Mouse (Mus musculus) stomach, embryonic 16.5 days (tissue): ENCODE data around the gene Nfkbil1. TPM values are rescaled to one million over a fixed set of nuclear protein-coding genes. Genes with fewer than 3 reads are reported as not detected.
"Not testable (repeated sequence)": the region's sequence is repeated elsewhere in the genome, so short reads cannot be mapped to it uniquely, and the experiment has no call there.

Experiments
- ATAC-seq: fragments of 200-750 bp; cut with Nextera tagmentation; 2 replicates; pipeline ENCODE4 v1.8.0; 2017; ENCODE audit warnings: moderate number of reproducible peaks, moderate TSS enrichment; ENCODE audit not compliant: insufficient read depth, low FRiP score
- H3K27ac ChIP-seq: fragments of 300-500 bp; sonication (generic); 2 replicates; pipeline ENCODE4 v1.5.1; 2014; ENCODE audit warnings: low read length
- H3K27me3 ChIP-seq: fragments of 300-500 bp; sonication (generic); 2 replicates; pipeline ENCODE4 v1.6.1; 2014; ENCODE audit warnings: low read length, control low read depth, mixed read lengths; ENCODE audit not compliant: control insufficient read depth, insufficient read depth
- H3K36me3 ChIP-seq: fragments of 300-500 bp; sonication (generic); 2 replicates; pipeline ENCODE4 v1.6.1; 2014; ENCODE audit warnings: low read length; ENCODE audit not compliant: control insufficient read depth, insufficient read depth
- H3K4me1 ChIP-seq: fragments of 300-500 bp; sonication (generic); 2 replicates; pipeline ENCODE4 v1.6.1; 2014; ENCODE audit warnings: low read length, control low read depth, mixed read lengths; ENCODE audit not compliant: control insufficient read depth, insufficient read depth
- H3K4me2 ChIP-seq: fragments of 300-500 bp; sonication (generic); 2 replicates; pipeline ENCODE4 v1.6.1; 2014; ENCODE audit warnings: low read depth, low read length, mixed read lengths
- H3K4me3 ChIP-seq: fragments of 300-500 bp; sonication (generic); replicated peaks from 2 replicates; pipeline ENCODE4 v1.5.1; 2014; ENCODE audit warnings: mild to moderate bottlenecking, low read length
- H3K9ac ChIP-seq: fragments of 300-500 bp; sonication (generic); 2 replicates; pipeline ENCODE4 v1.6.1; 2014; ENCODE audit warnings: low read length
- H3K9me3 ChIP-seq: fragments of 300-500 bp; sonication (generic); replicated peaks from 2 replicates; pipeline ENCODE4 v1.6.1; 2016; ENCODE audit warnings: low read length, control low read depth; ENCODE audit not compliant: control insufficient read depth
- WGBS: fragments of 180-500 bp; shearing (Covaris S2); extraction: QIAGEN DNeasy Blood & Tissue Kit; methylation state at CpG from one replicate; pipeline ENCODE4 v1.1.7; 2014; 5-methylcytosine and 5-hydroxymethylcytosine counted together
- polyA plus RNA-seq: library from polyadenylated mRNA; unstranded; fragments of >200 nt; fragmentation: Nextera tagmentation; extraction: Ambion mirVana; gene quantifications from 2 replicates; pipeline ENCODE4 v1.2.1, GENCODE M21; 2015

Gene Nfkbil1
- polyA plus RNA-seq, 1 experiment from 2014 or later: 8.8 TPM

DNA sequence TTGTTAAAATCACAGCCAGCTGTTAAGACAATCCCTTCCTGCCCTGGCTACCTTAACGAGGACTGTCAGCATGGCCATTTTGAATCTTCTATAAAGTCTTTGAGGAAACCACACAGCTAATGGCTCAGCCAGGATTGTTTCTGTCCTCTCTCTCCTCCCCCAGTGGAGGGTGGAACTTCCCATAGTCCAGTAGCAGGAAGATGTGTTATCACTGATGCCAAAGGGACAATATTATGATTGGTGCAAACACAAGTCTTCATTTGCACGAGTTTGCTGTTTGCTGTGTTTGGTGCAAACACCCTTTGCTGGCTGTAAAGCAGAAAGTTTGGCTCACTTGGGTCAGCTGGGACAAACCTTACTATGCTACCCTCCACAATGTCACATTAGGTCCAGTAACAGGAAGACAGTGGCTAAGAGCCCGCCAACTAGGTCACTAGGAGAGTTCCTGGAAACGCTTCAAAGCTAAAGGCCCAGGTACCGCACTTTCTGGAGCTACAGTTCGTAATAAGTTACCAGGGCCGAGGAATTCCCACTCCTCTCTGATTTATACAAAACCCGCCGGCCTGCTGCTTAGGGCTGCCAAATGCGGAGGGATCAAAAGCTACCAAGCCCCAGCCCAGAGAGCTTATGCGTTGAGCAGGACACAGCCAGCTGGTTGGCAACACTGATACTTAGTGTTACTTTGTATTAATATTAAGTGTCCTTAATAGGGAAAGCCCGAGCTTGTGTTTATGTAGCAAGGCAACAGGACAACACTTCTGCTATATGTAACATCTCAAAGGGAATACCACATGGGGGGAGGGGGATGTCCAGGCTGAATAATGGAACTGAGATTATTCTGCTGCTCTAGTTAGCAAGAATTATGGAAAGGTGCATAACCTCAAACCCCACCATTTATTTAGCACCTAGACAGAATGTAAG lies 5.1 kb upstream of the Nfkbil1 start:
- peaks cover 37% of the 10 kb centered on the region for H3K4me1 ChIP-seq
- H3K36me3 ChIP-seq: peaks cover 4% of the 10 kb centered on the region
- H3K4me2 ChIP-seq: peak overlapping the region; percentile 68
- no peaks in the 10 kb centered on the region for H3K27me3 ChIP-seq
- peak overlapping the region; percentile 99 for H3K27ac ChIP-seq
- peak overlapping the region; percentile 95 for H3K9ac ChIP-seq
- WGBS: 24% methylated on average over 12 of the region's 12 CpGs
- H3K4me3 ChIP-seq: peak overlapping the region; percentile 77
- H3K9me3 ChIP-seq: no peaks in the 10 kb centered on the region
- no peak for ATAC-seq

DNA sequence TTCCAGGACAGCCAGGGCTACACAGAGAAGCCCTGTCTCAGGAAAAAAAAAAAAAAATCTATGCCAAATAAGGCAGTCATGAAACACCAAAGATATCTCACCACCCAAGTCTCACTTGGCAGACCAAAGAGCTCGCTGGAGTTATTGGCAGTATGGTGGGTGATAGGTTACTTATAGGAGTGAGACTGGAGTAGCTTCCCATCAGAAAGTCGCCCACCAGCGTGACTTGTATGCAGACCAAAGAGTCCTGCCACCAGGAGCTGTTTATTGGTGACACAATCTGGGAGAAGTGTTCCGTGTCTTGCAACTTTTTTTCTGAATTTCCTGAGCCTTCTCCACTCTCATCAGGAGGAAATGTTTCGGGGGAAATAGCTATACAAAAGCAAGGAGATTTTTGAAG lies 4.1 kb upstream of the Nfkbil1 start:
- 77% methylated on average over 5 of the region's 5 CpGs for WGBS
- Histone ChIP-seq H3K27ac (no peak overlapping the region), H3K9ac (no peak overlapping the region), H3K27me3 (no peaks in the 10 kb centered on the region), H3K4me1 (peaks cover 28% of the 10 kb centered on the region), H3K9me3 (no peaks in the 10 kb centered on the region), H3K4me2 (no peak overlapping the region), H3K4me3 (no peak overlapping the region), H3K36me3 (peaks cover 4% of the 10 kb centered on the region)
- ATAC-seq: no peak

DNA sequence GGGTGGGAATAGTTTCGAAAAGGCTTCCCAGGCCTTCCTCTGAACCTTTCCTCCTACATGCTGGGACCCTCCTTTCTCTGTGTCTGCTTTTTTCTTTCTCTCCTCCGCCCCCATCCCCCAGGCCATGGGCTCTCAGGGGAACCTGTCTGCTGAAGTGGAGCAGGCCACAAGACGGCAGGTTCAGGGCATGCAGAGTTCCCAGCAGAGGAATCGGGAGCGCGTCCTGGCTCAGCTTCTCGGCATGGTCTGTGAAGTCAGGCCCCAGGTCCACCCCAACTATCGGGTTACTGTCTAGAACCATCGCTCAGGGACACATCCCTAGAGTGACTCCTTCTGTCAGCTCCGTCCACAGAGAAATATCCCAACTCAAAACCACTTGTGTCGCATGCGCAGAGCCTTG lies 1.9 kb upstream of the Nfkbil1 start:
- no peak for ATAC-seq
- H3K4me3 ChIP-seq: no peak overlapping the region
- peaks cover 34% of the 10 kb centered on the region for H3K4me1 ChIP-seq
- no peak overlapping the region for H3K9ac ChIP-seq
- no peak overlapping the region for H3K27ac ChIP-seq
- 87% methylated on average over 12 of the region's 12 CpGs for WGBS
- H3K27me3 ChIP-seq: no peaks in the 10 kb centered on the region
- H3K9me3 ChIP-seq: no peaks in the 10 kb centered on the region
- H3K4me2 ChIP-seq: no peak overlapping the region
- no peaks in the 10 kb centered on the region for H3K36me3 ChIP-seq

DNA sequence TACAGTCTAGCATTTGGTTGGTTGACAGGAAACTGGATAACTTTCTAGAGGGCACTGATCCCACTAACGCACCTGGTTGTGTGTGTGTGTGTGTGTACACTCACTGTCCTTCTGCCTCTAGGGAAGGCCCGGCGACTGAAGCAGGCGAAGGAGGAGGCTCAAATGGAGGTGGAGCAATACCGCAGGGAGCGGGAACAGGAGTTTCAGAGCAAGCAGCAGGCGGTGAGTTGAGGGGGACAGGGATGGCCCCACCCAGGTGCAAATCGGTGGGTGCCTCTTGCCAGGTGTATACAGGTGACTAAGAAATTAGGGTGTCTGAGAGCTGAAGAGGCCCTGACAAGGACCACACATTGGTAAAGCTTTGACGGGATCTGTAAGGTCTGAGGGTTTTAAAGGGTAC lies 1.4 kb upstream of the Nfkbil1 start:
- no peak overlapping the region for H3K27ac ChIP-seq
- H3K9me3 ChIP-seq: no peaks in the 10 kb centered on the region
- peaks cover 39% of the 10 kb centered on the region for H3K4me1 ChIP-seq
- no peak overlapping the region for H3K4me2 ChIP-seq
- 77% methylated on average over 9 of the region's 9 CpGs for WGBS
- no peaks in the 10 kb centered on the region for H3K27me3 ChIP-seq
- H3K9ac ChIP-seq: no peak overlapping the region
- no peak overlapping the region for H3K4me3 ChIP-seq
- H3K36me3 ChIP-seq: no peaks in the 10 kb centered on the region
- no peak for ATAC-seq

DNA sequence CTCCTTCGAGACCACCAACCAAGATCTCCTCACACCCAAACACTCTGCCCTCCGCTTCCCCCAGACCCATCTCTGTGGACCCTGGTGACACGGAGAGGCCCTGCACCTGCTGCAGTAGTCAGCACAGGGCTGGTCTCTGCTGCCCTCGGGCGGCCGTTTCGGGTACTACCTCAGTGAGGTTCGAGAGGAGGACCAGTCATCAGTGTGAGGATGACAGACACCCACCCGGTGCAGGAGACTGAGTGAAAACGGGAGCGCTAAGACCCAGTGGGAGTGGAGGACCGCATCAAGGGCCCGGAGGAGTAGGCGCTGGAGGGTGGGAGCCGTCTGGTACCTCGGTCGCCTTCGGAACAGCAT lies 776 bp upstream of the Nfkbil1 start:
- H3K27me3 ChIP-seq: no peaks in the 10 kb centered on the region
- H3K4me3 ChIP-seq: peak overlapping the region; percentile 65
- no peaks in the 10 kb centered on the region for H3K9me3 ChIP-seq
- H3K4me2 ChIP-seq: peak overlapping the region; percentile 65
- peak overlapping the region; percentile 98 for H3K27ac ChIP-seq
- H3K9ac ChIP-seq: peak overlapping the region; percentile 91
- ATAC-seq: peak; percentile 61
- H3K4me1 ChIP-seq: peaks cover 39% of the 10 kb centered on the region
- WGBS: 1% methylated on average over 18 of the region's 18 CpGs
- H3K36me3 ChIP-seq: no peaks in the 10 kb centered on the region

DNA sequence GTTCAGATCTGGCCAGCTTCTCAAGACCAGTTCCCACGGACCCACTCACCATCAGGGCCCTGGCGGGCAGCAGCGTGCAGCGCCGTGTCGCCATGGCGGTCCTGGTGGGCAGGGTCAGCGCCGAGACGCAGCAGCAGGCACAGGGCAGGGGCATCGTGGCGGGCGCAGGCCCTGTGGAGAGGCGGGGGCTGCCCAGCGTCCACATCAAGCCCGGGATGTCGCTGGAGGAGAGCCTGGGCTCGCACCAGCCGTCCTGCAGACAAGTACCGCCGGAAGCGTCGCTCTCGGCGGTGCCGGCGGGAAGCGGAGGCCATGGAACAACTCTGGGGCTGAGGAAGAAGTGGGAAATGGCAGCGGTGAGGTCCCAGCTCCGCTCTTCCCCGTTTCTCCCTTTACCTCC lies 689 bp downstream of the Nfkbil1 start:
- no peak; the same call in 1 of the 2 replicates for ATAC-seq
- no peaks in the 10 kb centered on the region for H3K36me3 ChIP-seq
- H3K27ac ChIP-seq: peak overlapping the region; percentile 98
- H3K4me3 ChIP-seq: peak overlapping the region; percentile 65
- no peaks in the 10 kb centered on the region for H3K27me3 ChIP-seq
- H3K9me3 ChIP-seq: no peaks in the 10 kb centered on the region
- H3K4me1 ChIP-seq: peaks cover 29% of the 10 kb centered on the region
- WGBS: 3% methylated on average over 31 of the region's 31 CpGs
- peak overlapping the region; percentile 65 for H3K4me2 ChIP-seq
- H3K9ac ChIP-seq: peak overlapping the region; percentile 91

DNA sequence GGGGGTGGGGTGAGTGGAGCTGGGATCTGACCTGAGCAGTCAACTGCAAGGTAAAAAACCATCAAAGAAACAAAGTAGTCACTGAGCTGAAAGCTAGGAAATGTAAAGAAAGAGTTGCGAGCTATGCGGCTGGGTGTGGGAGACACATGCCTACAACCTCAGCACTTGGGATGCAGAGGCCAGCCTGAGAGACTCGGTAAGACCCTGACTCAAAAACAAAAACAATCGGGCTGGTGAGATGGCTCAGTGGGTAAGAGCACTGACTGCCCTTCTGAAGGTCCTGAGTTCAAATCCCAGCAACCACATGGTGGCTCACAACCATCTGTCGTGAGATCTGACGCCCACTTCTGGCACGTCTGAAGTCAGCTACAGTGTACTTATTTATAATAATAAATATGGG lies 1.5 kb downstream of the Nfkbil1 start:
- WGBS: 75% methylated on average over 7 of the region's 7 CpGs
- ATAC-seq, H3K27me3 ChIP-seq, H3K36me3 ChIP-seq, H3K9me3 ChIP-seq: not testable (repeated sequence)
- Histone ChIP-seq H3K27ac (peak overlapping the region; percentile 98), H3K4me1 (peaks cover 33% of the 10 kb centered on the region), H3K9ac (peak overlapping the region; percentile 48; the same call in 1 of the 2 replicates), H3K4me2 (peak overlapping the region; percentile 65), H3K4me3 (peak overlapping the region; percentile 65)

DNA sequence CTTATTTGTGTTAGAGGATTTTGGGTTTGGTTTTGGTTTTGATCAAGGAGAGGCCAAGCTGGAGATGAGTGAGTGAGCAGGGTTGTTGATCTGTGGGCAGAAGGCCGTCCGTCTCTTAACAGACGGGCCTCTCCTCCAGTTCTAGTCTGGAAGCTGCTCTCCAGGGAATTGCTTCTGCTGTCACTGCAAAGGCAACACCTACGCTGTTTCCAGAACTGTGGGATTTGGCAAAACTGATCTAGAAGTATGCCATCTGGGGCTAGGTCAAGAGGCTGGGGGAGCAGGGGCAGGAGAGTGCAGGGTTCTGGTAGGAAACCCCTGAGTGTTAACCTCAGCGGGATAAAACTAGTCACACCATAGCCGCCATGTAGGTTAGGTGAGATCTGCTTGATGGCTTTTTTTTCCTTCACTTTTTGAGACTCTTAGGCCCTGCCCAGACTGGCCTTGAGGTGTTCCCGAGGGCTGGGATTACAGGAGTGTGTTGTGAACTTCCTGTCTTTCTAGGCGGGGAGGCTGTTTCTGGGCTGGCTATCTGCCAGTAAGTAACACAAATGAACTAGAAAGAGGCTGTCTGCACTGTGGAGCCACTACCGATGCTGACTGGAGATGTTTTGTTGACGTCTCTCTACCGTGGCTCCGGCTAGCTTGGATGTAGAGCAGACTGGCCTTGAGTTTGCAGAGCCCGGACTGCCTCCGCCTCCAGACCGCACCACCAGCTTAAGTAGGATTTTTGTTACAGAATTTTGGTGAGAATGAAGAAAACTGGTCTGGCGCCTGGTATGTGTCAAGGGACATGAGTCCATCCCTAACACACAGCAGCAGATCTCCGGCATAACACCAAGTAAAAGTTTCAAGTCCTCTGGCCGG lies 2.2 kb downstream of the Nfkbil1 start, which contains the start of gene Atp6v1g2:
TSS of gene Atp6v1g2 (plus strand) at position 547 of the 867 bp plus-strand sequence.
- peak within 1 kb of the TSS; percentile 65 for H3K4me2 ChIP-seq
- ATAC-seq: peak; percentile 11
- peaks cover 33% of the 10 kb centered on the region for H3K4me1 ChIP-seq
- peaks cover 8% of the 10 kb centered on the region; the same call in 1 of the 2 replicates for H3K36me3 ChIP-seq
- H3K27me3 ChIP-seq: no peaks in the 10 kb centered on the region
- H3K4me3 ChIP-seq: peak within 1 kb of the TSS; percentile 65
- peak within 1 kb of the TSS; percentile 98 for H3K27ac ChIP-seq
- no peaks in the 10 kb centered on the region for H3K9me3 ChIP-seq
- H3K9ac ChIP-seq: peak within 1 kb of the TSS; percentile 91
- WGBS: 40% methylated on average over 18 of the region's 18 CpGs

DNA sequence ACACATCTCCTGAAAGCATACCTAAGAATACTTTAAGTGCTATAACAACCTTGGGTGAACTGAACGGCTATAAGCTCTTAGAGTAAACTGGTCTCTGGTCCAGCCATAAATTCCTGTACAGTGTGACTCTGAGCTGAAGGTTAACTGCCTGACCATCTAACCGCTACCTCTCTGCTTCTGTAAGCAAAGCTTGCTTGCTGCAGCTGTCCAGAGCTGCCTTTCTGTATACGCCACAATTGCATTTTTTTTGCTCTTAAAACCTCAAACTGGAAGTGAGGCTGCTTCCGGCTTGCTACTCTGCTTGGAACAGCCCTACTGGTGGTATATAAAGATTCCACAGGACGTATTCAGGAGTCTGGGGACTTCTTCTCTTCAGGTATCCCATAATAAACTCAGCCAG lies 2.9 kb downstream of the Nfkbil1 start:
- Histone ChIP-seq H3K27me3 (no peaks in the 10 kb centered on the region), H3K27ac (peak overlapping the region; percentile 98), H3K9me3 (no peaks in the 10 kb centered on the region), H3K36me3 (peaks cover 8% of the 10 kb centered on the region; the same call in 1 of the 2 replicates), H3K4me3 (no peak overlapping the region), H3K4me2 (0 out of 2 replicates have a peak overlapping the region, but pooled peaks have one; percentile 3), H3K4me1 (peaks cover 36% of the 10 kb centered on the region), H3K9ac (no peak overlapping the region)
- 67% methylated on average over 5 of the region's 5 CpGs for WGBS
- no peak for ATAC-seq
